Mouse (Mus musculus) colon, adult 2 months (tissue): Measurements from ENCODE around the gene Agk. TPM values are rescaled to one million over a fixed set of nuclear protein-coding genes. Genes with fewer than 3 reads are reported as not detected.

Experiments used
- polyA plus RNA-seq: library from polyadenylated mRNA; depleted of rRNA; stranded (reverse); fragments of >200 nt; gene quantifications from 2 replicates; pipeline ENCODE4 v1.2.3, GENCODE M21; 2012; rRNA removed

Agk gene
- polyA plus RNA-seq: 5.0 and 5.2 TPM in 2 replicates

DNA sequence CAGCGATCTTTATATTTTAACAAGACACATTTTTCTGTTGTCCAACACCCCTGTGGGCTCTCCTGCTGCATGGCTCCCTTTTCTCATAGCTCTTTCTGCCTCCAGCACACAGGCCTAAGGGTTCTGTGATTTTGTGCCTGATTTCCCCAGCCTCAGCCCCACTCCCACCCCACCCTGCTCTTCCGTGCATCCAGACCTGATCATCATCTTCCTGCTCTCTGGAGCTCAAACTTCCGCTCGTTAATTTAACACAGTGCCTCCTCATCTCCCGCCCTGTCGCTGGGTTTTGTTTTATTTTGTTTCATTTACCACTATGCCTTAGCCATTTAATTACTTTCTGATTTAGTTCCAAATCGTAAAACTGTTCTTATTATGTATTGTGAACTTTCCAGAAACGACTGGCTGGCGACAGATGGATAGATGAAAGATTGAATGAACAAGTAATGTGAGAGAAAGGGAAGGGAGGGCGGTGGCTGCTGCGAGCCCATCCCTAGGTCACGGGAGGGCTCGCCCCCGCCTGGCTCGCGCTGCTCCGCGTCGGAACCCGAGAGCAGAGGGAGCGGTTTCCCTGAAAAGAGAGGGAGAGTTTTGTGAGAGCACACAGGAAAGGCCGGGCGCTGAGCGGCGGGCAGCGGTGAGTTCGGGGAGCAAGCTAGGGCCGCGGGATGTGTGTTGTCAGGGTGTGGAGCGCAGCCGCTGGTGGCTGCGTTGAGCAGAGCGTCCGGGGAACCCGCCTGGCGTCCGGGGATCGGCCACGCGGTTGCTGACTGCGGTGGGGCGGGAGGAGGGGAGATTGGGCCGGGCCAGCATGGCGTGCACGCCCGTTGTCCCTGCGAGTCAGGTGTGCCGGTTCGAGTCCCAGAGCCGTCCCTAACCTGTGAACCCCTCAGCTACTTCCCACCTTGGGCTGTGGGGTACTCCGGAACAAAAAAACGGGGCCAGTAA, at the start of gene Agk:
Gene Agk, plus strand, starts transcription at position 276 of the 945 bp plus-strand sequence.

DNA sequence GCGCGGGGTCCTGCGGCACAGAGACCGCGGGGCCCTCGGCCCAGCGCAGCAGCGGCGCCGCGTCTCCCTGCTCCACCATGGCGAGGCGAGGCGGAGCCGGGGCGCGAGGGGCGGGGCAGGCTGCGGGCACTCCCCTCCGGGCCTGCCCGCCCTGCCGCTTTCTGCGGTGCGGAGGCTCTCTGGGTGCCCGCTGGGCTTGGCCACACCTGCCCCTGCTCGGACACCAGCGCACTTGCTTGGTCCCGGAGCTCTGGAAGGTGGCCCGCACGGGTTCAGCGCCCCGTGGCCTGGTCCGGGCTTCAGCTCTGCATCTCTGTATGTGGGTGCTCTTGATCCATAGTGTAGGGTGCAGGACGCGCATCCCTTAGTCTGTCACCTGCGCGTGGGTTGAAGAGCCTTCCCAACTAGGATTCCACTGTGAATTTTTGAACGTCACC, 111.1 kb downstream of the Agk start, which contains the start of gene E330009J07Rik:
Gene E330009J07Rik, minus strand, starts transcription at position 89 of the 437 bp plus-strand sequence.

GRCm38 (mm10) chr6:40438936-40439335, 114.0 kb downstream of the Agk start, which contains the start of gene Wee2:
Gene Wee2, plus strand, starts transcription at chr6:40439088.

Other genes with a start within 250 kb of the Agk start
- 8.6 and 9.7 TPM in 2 replicates for gene E330009J07Rik, start 111.0 kb downstream of the Agk start, polyA plus RNA-seq
- not detected in 2 replicates for gene Wee2, start 113.9 kb downstream of the Agk start, polyA plus RNA-seq
- gene Ssbp1, start 146.2 kb downstream of the Agk start, polyA plus RNA-seq: 5.5 and 7.2 TPM in 2 replicates
- gene Tas2r137, start 166.1 kb downstream of the Agk start, polyA plus RNA-seq: not detected in 2 replicates
- gene Tas2r108, start 168.4 kb downstream of the Agk start, polyA plus RNA-seq: not detected in 2 replicates
- gene Prss37, start 194.3 kb downstream of the Agk start, polyA plus RNA-seq: not detected in 2 replicates
- gene Olfr461, start 229.9 kb downstream of the Agk start, polyA plus RNA-seq: not detected in 2 replicates
- not detected in 2 replicates for gene Olfr460, start 244.3 kb downstream of the Agk start, polyA plus RNA-seq